Mouse (Mus musculus) thymus, postnatal 25 days (tissue): ENCODE measurements at regions not wholly inside any gene's neighbourhood (a gene's known extent, or its start where the extent isn't known, plus 50 kb on each side); places are given as distances from the start of the nearest gene placed in this dataset.
A peak's percentile ranks its signal among the peaks of the same experiment; 100 is the strongest.

Source experiments
- DNase-seq: peaks from one replicate; pipeline ENCODE4 v3.0.0; 2022

DNA sequence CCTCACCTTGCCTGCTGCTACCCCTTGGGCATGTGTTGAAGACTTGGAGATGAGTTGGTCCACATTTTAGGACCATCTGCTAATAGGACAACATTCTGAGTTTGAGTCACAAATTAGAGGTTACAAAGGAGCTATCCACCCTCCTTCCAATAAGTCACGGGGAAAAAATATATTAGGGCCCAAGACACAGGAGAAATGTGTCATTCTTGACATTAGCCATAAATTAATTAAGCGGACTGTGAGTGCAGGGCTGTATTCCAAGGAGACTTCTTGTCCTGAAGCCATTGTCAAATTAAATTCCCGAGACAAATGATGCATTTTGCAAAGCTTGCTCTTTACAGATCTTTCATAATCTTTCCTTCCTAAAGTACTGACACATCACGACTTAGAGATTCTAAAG lies 79.2 kb downstream of the 1700020N01Rik start:
- no peak for DNase-seq

DNA sequence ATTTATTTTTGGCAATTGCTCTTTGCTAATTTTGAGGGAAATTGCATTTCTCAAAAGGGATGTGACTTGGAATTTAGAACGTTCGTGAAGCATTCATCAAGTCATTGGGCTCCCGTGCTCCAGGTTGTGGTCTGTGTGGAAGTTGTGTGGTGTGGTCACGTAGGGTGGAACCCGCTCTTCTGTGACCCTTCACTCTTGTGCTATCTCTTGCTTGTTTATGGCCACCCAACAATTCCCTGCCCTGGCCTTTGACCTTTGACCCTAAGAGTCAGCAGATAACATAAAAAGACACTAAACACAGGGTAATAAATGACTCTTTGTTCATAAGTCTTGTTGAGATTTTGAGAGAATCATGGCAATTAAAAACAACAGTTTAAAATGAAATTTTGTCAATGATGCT lies 79.7 kb downstream of the 1700020N01Rik start:
- no peak for DNase-seq

DNA sequence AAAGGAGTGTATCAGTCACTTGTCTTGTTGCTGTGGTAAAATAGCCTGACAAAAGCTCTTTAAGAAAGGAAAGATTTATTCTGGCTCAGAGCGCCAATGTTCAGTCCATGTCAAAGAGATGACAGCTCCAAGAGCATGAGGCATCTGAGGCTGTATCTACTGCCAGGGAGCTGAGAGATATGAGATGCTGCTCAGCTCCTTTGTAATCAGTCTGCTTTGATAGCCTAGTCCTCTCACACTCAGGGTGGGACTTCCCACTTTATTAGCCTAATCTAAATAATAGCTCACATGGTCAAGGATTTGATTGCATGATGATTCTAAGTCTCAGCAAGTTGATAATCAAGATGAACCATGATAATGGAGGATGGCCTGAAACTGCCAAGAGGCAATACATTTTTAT lies 80.9 kb downstream of the 1700020N01Rik start:
- DNase-seq: no peak

DNA sequence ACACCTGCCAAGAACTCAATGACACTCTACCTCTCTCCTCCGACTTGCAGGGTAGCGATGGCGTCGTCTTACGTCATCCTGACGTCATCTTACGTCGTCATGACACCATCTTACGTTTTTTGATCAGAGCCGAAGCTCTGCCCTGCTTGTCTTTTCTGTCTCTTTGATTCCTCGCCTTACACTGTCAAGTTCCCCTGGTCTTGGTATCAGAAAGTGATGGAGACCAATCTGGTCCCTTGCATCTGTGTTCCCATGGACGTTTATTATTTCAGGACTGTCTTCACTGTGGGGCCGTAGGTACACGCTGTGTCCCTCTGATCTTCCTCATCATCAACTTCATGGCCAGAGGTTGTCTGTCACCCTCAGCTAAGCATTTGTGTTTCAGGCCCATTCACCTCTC lies 82.8 kb downstream of the 1700020N01Rik start:
- no peak for DNase-seq

DNA sequence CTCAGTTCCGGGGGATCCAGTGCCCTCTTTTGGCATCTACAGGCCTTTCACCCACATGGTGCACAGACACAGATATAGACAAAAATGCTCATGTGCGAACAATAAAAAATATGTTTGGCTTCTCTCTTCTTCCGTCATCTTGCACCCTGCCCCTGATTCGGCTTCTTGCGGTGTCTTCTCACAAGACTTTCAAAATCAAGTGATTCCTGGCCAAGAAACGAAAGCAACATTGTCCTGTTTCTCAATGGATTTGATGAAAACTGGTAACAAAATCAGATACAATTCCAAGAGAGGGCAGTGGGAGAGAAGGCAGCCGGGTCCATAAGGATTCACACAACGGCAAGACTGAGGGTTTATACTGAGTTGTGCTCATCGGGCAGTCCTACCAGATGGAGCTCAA lies 85.0 kb downstream of the 1700020N01Rik start:
- DNase-seq: no peak

DNA sequence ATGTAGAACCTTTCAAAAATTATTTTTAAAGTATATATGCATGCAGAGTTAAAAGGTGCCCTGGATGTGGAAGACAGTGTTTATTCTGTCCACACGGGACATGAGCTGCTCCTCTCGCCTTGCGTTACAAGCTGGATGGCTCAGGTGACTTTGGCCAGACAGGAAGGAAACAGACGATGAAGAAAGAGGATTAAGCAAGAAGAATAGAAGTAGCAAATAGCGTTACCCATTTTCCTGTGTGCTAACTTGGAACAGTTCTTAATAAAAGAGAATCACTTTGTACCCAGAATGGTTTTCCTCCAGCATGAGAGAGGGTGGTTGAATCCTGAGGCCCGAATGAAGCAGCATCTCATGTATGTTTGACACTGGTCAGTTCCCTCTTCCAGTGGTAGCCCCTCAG lies 85.4 kb downstream of the 1700020N01Rik start:
- DNase-seq: no peak

DNA sequence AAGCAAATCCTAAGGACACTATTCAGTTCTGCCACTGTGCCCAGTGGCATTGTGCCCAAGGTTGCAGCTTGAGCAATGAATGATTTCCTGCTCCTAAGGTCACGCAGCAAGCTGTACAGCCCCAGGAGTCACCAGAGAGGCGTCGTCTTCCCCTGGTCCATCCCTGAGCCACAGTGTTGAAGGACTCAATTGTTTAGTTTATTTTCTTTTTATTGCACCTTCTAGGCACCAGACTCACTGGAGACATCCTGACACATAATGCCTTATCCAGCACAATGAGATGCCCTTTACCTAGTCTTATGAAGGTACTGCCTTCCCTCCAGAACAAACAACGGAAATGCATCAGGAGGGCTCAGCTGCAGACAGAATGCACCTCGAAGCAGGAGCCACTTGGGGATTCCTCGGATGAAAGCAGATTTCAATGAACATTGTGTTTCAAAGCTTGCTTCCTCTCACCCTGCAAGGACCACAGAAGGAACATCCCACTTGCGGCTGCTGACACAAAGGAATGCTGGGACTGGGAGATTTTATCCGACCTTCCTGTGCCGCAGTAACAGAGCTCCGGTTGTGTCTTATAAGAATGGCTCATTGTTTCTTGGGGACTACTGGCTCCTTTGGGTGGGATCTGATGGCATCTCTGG lies 86.0 kb downstream of the 1700020N01Rik start:
- DNase-seq: no peak

DNA sequence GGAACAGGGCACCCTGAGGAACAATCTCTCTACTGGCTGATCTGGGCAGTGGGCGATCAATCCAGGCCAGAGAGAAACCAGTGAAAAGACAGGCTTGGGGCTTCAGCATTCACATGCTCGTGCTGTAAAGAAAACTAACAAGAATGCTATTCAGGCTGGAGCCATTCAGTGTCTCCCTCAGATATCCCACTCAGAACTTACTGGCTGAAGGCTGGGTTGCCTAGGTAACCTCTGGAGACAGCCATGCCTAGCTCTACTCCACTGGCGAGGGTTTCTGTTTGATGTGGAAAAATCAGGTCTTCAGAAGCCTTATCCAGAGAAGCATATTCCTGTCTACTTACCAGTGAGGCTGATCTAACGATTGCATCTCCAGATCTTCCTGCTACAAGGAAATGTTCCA lies 87.8 kb downstream of the 1700020N01Rik start:
- no peak for DNase-seq

DNA sequence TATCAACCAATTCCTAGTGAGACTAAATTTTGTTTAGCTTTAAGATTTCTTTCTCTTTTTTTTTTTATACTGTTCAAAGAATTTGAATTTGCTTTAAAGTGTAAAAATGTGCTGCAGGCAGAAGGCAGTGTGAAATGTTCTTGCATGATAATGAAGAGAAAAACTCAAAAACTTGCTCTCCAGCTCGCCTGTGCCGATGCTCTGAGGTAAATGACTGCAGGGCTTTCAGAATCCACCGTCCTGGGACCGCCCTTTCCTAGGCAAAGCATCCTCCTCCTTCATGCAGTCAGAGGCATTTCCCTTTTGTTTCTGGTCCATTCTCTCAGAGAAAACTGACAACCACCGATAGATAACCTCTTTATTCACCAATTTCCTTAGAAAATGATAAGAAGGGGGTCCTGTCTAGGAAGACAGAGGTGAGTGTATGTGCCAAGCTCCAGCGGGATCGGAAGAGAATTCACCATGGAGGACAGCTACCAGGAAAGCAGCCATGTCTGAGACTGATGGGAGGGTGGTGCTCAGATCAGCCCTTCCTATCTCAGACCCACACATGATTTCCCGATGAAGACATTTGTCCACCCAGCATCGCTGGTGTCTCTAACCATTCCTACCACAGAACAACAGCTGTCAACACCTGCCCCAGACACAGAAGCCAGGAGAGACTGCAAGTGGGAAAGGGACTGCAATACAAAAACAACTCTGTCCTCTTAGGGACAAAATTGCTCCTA lies 91.5 kb downstream of the 1700020N01Rik start:
- DNase-seq: no peak

DNA sequence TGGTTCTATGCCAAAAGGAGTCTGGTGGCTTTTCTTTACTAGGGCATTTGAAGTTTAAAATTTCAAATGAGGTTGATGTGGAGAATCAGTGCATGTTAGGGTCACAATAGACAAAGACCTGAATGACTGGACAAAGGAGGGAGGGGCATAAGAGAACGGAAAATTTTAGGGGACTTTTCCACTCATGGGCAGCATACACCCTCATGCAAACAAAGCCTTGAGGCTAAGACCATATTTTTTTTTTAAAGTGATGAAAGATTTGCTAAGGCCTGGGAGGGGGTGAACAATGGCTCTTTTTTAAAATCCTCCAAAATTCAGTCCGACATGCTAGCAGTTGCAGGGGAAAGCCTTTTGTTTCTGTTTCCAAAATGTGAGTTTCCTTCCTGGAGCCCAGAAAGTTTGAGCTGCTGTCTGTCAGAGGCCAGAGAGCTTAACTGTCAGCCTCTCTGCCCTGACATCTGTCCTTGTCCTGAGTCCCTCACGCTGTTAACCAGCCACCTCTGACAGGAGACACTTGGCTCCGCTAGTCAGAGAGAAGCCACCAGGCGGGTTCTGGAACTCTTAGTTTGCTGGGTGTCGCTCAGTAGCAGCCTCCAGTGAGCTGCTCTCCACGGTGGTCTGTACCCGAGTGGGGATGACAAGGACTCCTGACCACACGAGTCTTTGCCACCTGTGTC lies 92.3 kb downstream of the 1700020N01Rik start:
- DNase-seq: peak; percentile 79

DNA sequence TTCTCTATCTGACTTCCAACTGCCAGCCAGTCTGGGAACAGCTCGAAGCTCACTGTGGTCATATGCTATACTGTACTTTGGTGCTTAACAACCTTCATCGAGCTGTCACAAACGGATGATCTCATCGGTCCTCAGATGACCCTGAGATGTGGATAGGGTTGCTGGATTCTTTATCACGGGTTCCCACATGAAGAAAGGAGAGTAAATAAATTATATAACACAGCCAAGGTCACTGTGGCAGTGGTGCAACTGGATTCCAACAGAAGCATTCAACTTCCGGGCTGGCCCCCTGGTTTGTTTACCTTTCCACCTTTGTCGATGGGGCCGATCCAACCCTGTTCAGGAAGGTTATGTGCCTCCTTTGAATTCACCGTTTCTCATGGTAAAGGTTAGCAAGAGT lies 93.1 kb downstream of the 1700020N01Rik start:
- peak; percentile 22 for DNase-seq

DNA sequence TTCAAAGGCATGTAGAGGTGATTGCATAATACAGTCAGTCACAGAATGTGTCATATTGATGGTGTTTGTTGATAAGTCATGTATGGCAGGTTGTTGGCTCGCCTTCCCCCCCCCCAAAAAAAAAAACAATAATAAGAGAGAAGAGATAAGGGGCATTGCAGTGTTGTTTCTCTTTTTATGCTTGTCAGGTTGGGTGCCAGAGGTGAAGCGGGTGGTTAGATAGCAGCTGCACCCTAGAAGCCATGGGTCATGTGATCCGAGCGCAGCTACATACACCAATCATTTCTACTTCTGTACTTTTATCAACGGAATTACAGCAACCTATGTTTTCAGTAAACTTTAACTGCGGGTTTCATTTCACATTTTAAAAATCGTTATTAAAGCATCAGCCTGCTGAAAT lies 94.5 kb downstream of the 1700020N01Rik start:
- peak; percentile 30 for DNase-seq

DNA sequence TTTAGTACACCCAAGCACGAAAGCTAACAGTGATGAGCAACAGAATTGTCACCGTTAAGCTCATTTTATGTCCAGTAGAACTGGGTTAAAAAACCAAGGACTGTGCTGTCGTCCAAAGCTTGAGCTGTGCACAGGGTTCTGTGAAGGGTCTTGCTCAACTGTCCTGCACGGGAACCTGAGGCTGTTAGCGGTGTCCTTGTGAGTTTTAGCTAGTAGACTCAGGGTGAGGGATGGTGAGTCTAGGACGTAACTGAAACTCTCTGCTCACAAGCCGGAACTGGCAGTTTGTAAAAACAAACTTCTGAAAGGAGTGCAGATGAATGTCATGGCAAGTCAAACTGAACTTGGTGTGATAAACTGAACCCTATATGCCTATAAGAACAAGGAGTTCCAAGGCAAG lies 95.6 kb downstream of the 1700020N01Rik start:
- peak; percentile 34 for DNase-seq

DNA sequence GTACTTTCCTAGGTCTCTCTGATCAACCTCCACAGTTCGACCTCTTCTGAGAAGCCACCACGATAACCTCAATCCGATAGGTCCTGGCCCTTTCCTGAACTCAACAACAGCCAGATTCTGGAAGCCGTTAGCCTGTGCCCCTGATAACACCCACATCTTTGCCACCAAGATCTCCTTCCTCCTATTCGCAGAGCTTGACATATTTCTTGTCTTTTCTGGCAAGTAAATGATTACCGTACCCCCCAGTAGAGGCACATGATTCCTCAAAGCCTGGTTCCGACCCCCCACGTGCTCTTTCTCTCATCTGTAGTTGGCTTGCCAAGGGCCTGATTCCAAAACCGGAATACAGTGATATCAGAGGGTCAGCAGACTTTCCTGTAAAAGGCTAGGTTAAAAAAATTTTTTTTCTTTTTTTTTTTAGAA lies 96.9 kb downstream of the 1700020N01Rik start:
- peak; percentile 33 for DNase-seq

DNA sequence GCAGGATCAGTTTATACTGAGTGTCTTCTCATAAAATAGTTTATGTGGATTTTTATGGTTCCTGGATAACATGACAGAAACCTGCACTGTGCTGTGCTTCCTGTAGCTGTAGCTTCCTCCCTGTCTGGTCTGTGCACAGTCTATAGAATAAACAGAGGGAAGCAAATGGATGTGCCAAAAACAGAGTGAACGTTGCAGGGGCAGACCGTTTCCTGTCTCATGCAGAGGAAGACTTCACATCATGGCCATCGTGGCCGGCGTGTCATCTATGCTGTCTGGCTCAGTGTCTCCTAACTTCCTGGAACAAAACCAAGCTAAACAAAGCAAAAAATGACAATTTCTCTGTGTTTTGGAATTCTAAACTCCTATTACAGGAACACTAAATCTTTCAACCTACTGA lies 102.2 kb downstream of the 1700020N01Rik start:
- peak; percentile 15 for DNase-seq

DNA sequence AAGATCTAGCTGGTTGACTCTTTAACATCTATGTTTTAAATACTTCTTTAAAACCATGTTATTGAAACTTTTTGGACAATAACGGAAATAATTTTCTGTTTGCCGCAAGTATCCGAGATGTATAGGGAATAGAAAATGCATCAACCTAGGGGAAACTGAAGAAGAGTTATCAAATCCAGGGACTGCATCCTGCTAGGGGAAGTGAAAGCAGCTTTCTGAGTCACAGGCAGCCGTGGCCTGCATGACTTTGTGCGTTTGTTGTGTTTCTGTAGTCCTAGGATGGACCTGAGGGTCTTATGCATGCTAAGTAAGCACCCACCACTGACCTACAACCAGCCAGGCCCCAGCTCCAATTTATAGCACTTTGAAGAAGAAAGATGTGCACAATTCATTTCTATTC lies 103.7 kb downstream of the 1700020N01Rik start:
- DNase-seq: no peak

DNA sequence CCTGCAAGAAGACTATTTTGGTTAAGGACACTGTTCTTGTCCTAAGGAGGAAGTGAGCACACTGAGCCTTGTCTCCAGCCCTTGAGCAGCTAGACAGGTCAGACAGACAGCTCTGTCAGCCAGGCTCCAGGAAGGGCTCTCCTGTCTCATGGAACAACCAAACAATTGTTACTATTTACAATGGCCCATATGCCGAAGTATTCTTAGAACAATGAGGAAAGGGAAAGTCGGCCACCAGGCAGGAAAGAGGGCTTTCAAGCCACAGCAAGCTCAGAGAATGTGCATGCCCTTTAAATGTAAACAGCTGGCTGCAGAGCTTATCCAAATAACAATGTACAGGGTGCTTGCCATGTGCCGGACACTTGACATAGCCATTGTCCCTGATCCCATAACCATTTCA lies 108.6 kb downstream of the 1700020N01Rik start:
- no peak for DNase-seq

DNA sequence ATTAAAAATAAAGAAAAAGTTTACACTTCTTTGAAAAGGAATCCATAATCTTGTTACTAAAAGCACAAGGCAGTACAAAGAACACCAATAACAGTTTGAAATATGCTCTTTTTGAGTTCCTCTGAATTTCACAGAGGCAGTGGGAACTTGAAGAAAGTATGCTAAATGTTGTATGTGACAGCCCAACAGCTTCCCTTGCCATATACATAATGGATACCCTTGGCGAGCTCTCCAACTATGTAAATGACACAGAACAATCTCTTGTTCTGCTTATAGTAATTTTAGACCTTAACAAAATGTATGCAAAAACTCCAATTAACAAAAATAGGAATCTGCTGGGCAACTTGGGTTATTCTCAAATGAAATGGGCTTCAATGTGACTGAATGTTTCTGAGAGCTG lies 109.2 kb downstream of the 1700020N01Rik start:
- no peak for DNase-seq

DNA sequence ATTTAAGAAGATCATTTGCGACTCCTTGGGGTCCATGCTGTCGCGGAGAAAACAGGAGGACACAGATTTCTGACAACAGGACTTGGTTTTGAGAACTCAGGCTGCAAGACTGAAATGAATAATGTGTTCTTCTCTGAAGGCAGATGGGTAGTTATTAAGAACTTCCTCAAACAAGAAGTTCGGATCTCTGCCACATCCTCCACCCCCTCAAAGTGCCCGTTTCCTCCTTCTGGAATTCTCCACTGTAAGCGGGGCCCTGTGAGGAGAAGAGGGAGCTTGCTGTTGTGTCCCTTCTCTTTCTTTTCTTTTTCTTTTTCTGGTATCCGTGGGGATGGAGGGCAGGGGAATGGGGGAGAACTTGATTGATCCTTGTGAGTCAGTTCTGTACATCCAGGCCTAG lies 118.9 kb downstream of the 1700020N01Rik start:
- no peak for DNase-seq

DNA sequence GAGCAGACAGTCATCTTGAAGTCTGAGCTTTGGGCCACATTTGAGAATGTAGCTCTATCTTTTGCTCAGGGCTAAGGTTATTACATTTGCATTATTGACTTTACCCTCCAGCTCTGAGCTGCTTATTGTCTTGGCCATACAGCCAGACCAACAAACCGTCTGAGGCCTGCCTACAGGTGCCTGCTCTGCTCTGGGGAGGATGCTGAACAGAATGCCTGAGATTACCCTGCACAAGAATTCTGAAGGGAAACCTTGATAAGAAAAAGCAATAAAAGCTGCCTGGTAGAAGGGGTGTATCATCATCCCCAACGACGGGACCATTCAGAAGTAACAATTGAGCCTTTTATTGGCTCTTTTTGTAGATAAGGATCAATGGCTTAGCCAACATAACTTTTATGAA lies 119.9 kb downstream of the 1700020N01Rik start:
- no peak for DNase-seq

DNA sequence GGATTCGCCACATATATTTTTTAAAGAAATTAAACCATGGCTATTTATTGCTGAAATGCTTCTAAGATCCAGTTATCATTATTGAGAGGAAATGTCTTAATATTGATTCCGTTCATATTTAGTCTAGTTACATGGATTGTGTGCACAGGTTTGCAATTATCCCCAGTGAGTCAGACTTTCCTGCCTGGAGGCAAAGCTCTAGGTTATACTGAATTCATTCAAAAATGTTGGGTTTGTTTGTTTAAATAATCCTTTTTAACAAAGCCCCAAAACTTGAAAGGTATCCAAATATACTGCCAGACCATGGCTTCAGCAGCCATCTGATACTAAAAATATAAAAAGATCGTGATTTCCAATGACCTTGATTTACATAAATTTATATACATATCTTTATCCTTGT lies 122.5 kb downstream of the 1700020N01Rik start:
- DNase-seq: no peak

DNA sequence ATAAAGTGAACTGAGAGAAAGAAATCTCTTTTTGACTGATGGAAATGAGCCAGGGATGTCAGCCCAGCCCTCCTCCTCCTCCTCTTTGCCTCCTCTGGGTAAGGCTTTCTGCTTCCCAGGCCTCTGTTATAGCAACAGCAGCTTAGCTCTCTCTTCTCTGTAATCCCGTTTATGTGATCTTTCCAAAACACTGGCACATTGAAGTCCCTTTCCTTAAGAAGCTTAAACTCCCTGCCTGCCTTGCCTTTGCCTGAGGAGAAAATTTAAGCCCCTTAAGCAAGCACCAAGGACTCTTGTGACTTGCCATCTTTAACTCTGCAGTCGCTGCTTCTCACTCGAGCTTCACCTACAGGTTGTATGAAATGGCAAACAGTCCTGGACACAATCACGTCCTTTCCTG lies 125.2 kb downstream of the 1700020N01Rik start:
- DNase-seq: no peak

DNA sequence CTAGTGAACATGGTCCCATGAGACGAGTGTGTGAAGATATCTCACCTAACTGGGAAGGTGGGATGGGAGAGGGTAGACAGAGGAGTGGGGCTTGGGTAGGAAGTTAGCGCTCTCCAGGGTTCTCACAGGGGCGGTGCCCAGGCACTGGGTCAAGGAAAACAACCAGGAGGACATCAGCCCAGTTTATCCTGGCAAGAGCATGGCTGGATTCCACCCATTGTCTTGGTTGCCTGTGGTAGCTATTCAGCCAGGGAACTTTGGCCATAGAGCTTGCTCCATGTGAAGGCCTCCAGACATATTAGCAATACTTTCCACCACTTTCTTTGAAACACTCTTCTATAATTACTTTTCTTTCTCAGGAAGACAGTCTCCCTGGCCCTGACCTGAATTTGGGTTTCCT lies 131.4 kb downstream of the 1700020N01Rik start:
- DNase-seq: no peak

DNA sequence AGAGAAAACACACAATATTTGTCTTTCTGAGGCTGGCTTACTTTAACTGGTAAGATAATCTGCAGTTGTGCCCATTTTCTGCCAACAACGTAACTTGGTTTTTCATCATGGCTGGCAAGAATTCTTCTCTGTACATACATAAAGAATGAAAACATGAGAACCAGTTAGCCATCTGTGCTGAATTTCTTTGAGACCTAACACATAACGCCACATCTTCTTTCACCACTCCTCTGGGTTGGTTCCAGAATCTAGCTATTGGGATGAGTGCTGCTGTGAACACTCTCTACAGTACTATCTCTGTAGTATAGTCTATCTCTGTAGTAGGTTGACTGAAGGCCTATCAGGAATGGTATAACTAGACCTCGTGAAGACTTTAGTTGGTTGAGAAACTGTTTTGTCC lies 132.1 kb downstream of the 1700020N01Rik start:
- no peak for DNase-seq
